Mouse (Mus musculus) myocyte (in vitro differentiated cells): ENCODE measurements at regions not wholly inside any gene's neighbourhood (a gene's known extent, or its start where the extent isn't known, plus 50 kb on each side); places are given as distances from the start of the nearest gene placed in this dataset.

Source experiments
- H3K27me3 ChIP-seq: one replicate; pipeline ENCODE4 v1.6.1; 2011; ENCODE audit not compliant: control insufficient read depth, insufficient read depth, insufficient read length
- H3K36me3 ChIP-seq: one replicate; pipeline ENCODE4 v1.6.1; 2011; ENCODE audit not compliant: control insufficient read depth, insufficient read depth
- H3K4me2 ChIP-seq: one replicate; pipeline ENCODE4 v1.6.1; 2011; ENCODE audit warnings: low read depth, control low read depth
- H3K4me3 ChIP-seq: one replicate; pipeline ENCODE4 v1.5.1; 2011; ENCODE audit warnings: mild to moderate bottlenecking, control low read depth, moderate library complexity
- H3K79me2 ChIP-seq: one replicate; pipeline ENCODE4 v1.6.1; 2011; ENCODE audit not compliant: control insufficient read depth, insufficient read depth
- H3ac ChIP-seq: one replicate; pipeline ENCODE4 v1.6.1; 2011; ENCODE audit not compliant: control insufficient read depth, insufficient read length
- CEBPB ChIP-seq: IDR thresholded peaks from 2 replicates; pipeline ENCODE4 v1.6.1; 2011; ENCODE audit warnings: mild to moderate bottlenecking, moderate library complexity; ENCODE audit not compliant: poor library complexity, insufficient read depth, severe bottlenecking
- E2F4 ChIP-seq: IDR thresholded peaks from one replicate; pipeline ENCODE4 v1.6.1; 2011; ENCODE audit warnings: mild to moderate bottlenecking, control low read depth, moderate library complexity; ENCODE audit not compliant: insufficient read depth
- MAX ChIP-seq: IDR thresholded peaks from one replicate; pipeline ENCODE4 v1.6.1; 2011; ENCODE audit warnings: low read depth, mild to moderate bottlenecking, control low read depth
- MYOD1 ChIP-seq, 3 experiments: IDR thresholded peaks; one replicate each; pipeline ENCODE4 v1.6.1; 2011; ENCODE audit warnings: control low read depth in 2 of 3, low read depth in 2 of 3, mild to moderate bottlenecking in 2 of 3, moderate library complexity in 1 of 3; ENCODE audit not compliant: insufficient read length in 2 of 3, control insufficient read depth in 1 of 3
- MYOG ChIP-seq, 3 experiments: IDR thresholded peaks; one replicate each; pipeline ENCODE4 v1.6.1; 2011; ENCODE audit warnings: control low read depth in 2 of 3, low read depth in 2 of 3, mild to moderate bottlenecking in 2 of 3; ENCODE audit not compliant: insufficient read length in 2 of 3, control insufficient read depth in 1 of 3, insufficient read depth in 1 of 3
- POLR2A ChIP-seq: IDR thresholded peaks from one replicate; pipeline ENCODE4 v1.6.1; 2011; ENCODE audit warnings: low read depth, mild to moderate bottlenecking, control low read depth, moderate library complexity; ENCODE audit not compliant: insufficient read length
- POLR2AphosphoS2 ChIP-seq: IDR thresholded peaks from one replicate; pipeline ENCODE4 v1.6.1; 2011; ENCODE audit warnings: low read depth, control low read depth; ENCODE audit not compliant: insufficient read length
- REST ChIP-seq: IDR thresholded peaks from one replicate; pipeline ENCODE4 v1.6.1; 2011; ENCODE audit warnings: mild to moderate bottlenecking, control low read depth, moderate library complexity; ENCODE audit not compliant: insufficient read depth, insufficient read length
- SRF ChIP-seq: IDR thresholded peaks from one replicate; pipeline ENCODE4 v1.6.1; 2011; ENCODE audit warnings: low read depth; ENCODE audit not compliant: control insufficient read depth, insufficient read length
- TCF12 ChIP-seq: IDR thresholded peaks from one replicate; pipeline ENCODE4 v1.6.1; 2011; ENCODE audit warnings: mild to moderate bottlenecking, control low read depth; ENCODE audit not compliant: poor library complexity, insufficient read depth, severe bottlenecking
- TCF3 ChIP-seq: IDR thresholded peaks from one replicate; pipeline ENCODE4 v1.6.1; 2011; ENCODE audit warnings: low read depth, control low read depth; ENCODE audit not compliant: insufficient read length
- USF1 ChIP-seq: IDR thresholded peaks from one replicate; pipeline ENCODE4 v1.6.1; 2011; ENCODE audit warnings: low read depth, mild to moderate bottlenecking, control low read depth, moderate library complexity

DNA sequence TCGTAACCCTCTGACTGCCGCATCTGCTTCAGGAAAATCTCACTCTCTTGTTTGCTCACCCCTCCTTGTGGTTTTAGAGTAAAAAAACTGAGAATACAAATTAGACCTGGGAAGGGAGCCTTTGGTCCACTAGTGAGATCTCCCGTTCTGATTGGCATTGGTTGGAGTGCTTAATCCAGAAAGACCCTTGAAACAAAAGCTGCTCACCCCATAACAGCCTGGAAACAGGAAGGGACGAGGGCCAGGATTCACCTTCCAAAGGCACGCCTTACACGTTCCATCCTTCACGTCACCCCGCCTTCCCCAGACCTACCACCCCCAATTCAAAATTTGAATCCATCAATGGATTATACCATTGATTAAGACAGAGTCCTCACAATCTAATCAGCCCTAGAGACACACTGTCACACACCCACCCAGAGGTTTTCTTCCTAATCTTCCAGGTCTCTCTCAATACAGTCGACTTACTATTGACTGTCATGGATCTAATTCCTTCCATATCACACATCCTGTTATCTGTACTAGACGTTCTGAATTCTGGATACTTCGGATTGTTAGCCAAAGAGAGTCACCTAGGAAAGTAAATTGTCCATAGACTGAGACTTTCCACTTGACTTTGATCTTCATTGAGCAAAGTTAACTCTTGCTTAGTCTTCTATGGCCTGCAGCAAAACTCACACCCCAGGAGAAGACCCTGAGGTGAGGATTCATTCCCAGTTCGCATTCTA is 94.1 kb upstream of the Cpm start:
- no peaks in the 10 kb centered on the region for H3K79me2 ChIP-seq
- no peaks in the 10 kb centered on the region for H3K27me3 ChIP-seq
- TF ChIP-seq POLR2A = no peak
- no peak for TF ChIP-seq E2F4
- no peak for TF ChIP-seq MYOD1 (IDR thresholded peaks at IDR 0.05; ENCODE audit: control insufficient read depth in 1 of 3, insufficient read length in 2 of 3, low read depth in 2 of 3)
- TF ChIP-seq TCF12 = no peak
- H3ac ChIP-seq = no peak overlapping the region
- H3K36me3 ChIP-seq = no peaks in the 10 kb centered on the region
- no peak overlapping the region for H3K4me2 ChIP-seq
- H3K4me3 ChIP-seq = no peak overlapping the region

DNA sequence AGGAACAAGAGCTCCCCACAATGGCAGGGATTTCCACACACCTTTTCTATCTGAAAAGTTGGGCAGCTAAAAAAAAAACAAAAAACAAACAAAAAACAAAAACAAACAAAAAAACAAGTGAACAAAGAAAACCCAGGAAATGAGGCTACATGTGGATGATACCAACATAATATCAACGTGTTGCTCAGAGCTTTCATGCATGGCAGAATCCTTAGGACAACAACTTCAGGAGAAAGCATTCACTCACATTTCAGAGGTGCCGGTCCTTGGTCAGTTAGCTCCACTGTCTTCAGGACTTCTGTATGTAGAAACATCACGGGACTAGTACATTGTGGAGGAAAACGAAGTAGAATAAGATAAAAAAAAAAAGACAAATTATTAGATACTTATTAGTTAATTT is 94.8 kb upstream of the Cpm start:
- Histone ChIP-seq H3K27me3 (no peaks in the 10 kb centered on the region), H3K4me3 (no peak overlapping the region), H3ac (no peak overlapping the region), H3K36me3 (no peaks in the 10 kb centered on the region), H3K4me2 (no peak overlapping the region), H3K79me2 (no peaks in the 10 kb centered on the region)
- TF ChIP-seq USF1 (no peak), MAX (no peak), SRF (no peak), TCF12 (no peak), CEBPB (no peak), TCF3 (no peak), POLR2A (no peak), MYOG (IDR thresholded peaks at IDR 0.05; ENCODE audit: control insufficient read depth in 1 of 3, insufficient read depth in 1 of 3, insufficient read length in 2 of 3, low read depth in 2 of 3) (no peak), MYOD1 (IDR thresholded peaks at IDR 0.05; ENCODE audit: control insufficient read depth in 1 of 3, insufficient read length in 2 of 3, low read depth in 2 of 3) (no peak), POLR2AphosphoS2 (no peak), E2F4 (no peak), REST (no peak)

DNA sequence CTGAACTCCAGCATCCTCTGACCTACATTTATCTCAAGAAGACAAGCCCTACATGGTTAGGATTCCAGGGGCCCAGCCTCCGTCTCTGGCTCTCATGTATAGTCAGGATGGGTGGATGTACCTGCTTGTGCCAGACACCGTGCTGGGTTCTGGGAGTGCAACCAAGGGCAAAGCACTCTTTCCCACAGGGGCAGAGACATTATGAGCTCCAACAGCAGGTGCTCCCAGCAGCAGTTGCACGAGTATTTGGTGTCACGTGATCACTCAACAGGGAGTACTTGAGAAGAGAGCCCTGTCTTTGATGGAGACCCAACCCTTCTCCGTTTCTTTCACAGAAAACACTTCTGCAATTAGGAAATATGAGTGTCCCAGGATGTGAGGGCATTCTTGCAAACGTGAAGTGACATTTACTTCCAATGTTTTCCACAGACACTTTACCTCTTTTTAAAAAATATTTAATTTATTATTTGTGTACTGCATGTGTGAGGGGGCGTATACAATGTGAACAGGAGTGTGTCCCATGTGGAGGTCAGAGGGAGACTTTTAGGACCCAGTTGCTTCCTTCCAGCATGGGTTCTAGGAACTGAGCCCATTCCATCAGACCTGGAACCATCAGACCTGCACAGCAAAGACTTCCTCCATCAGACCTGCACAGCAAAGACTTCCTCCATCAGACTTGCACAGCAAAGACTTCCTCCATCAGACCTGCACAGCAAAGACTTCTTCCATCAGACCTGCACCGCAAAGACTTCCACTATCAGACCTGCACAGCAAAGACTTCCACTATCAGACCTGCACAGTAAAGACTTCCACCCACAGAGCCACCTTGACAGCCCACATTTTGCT is 95.5 kb upstream of the Cpm start:
- Histone ChIP-seq H3K79me2 (no peaks in the 10 kb centered on the region), H3K27me3 (no peaks in the 10 kb centered on the region), H3K4me3 (no peak overlapping the region), H3ac (no peak overlapping the region), H3K4me2 (no peak overlapping the region), H3K36me3 (no peaks in the 10 kb centered on the region)
- no peak for TF ChIP-seq MYOD1 (IDR thresholded peaks at IDR 0.05; ENCODE audit: control insufficient read depth in 1 of 3, insufficient read length in 2 of 3, low read depth in 2 of 3)
- no peak for TF ChIP-seq CEBPB
- TF ChIP-seq TCF3 = no peak
- no peak for TF ChIP-seq E2F4
- no peak for TF ChIP-seq REST
- TF ChIP-seq POLR2A = no peak
- no peak for TF ChIP-seq MYOG (IDR thresholded peaks at IDR 0.05; ENCODE audit: control insufficient read depth in 1 of 3, insufficient read depth in 1 of 3, insufficient read length in 2 of 3, low read depth in 2 of 3)
- no peak for TF ChIP-seq POLR2AphosphoS2
- no peak for TF ChIP-seq MAX
- TF ChIP-seq TCF12 = no peak
- TF ChIP-seq USF1 = no peak
- no peak for TF ChIP-seq SRF

DNA sequence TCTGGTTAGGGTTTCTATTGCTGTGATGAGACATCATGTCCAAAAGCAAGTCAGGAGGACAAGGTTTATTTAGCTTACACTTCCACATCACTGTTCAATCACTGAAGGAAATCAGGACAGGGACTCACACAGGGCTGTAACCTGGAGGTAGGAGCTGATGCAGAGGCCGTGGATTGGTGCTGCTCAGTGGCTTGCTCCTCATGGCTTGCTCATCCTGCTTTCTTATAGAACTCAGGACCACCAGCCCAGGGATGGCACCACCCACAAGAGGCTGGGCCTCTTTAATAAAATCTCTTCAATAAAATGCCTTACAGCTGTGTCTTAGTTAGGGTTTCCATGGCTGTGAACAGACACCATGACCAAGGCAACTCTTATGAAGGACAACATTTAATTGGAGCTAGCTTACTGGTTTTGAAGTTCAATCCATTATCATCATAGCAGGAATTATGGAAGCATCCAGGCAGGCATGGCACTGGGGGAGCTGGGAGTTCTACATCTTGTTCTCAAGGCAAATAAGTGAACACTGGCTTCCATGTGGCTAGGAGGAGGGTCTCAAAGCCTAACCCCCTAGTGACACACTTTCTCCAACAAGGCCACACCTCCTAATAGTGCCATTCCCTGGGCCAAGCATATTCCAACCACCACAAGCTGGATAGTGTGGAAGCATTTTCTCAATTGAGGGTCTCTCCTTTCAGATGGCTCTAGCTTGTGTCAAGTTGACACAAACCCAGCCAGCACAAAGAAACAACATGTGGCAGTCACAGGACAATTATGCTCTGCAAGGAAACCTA is 96.4 kb upstream of the Cpm start:
- H3K4me2 ChIP-seq = no peak overlapping the region
- no peak overlapping the region for H3K4me3 ChIP-seq
- TF ChIP-seq POLR2A (no peak), SRF (no peak), CEBPB (no peak), MYOD1 (IDR thresholded peaks at IDR 0.05; ENCODE audit: control insufficient read depth in 1 of 3, insufficient read length in 2 of 3, low read depth in 2 of 3) (no peak), USF1 (no peak), TCF12 (no peak), TCF3 (no peak), MAX (no peak), POLR2AphosphoS2 (no peak), REST (no peak), E2F4 (no peak), MYOG (IDR thresholded peaks at IDR 0.05; ENCODE audit: control insufficient read depth in 1 of 3, insufficient read depth in 1 of 3, insufficient read length in 2 of 3, low read depth in 2 of 3) (no peak)
- no peaks in the 10 kb centered on the region for H3K36me3 ChIP-seq
- H3ac ChIP-seq = no peak overlapping the region
- no peaks in the 10 kb centered on the region for H3K79me2 ChIP-seq
- H3K27me3 ChIP-seq = no peaks in the 10 kb centered on the region
